In genomic region chr1:33565764-33566401, GRCm38 (mm10) we compare ENCODE assay signal across 7 mouse cellular contexts.
DNase-seq lines count a peak whose midpoint lies in the region; ATAC-seq lines count a peak whose summit lies in the region.

No protein-coding gene starts in this region.

- peak; percentile 74 for DNase-seq in 416B (ENCODE audit: low read depth)
- peak; percentile 80 for DNase-seq in CD4-positive, CD25-positive, alpha-beta regulatory T cell, adult 2 months (ENCODE audit: low read depth, low spot score)
- DNase-seq in cerebellum, adult 11 months: no peak
- no peak for DNase-seq in adrenal gland, postnatal 4 days (ENCODE audit: low spot score in 2 of 2)
- no peak for DNase-seq in urinary bladder, postnatal 36 days (ENCODE audit: low spot score in 2 of 2)

- ATAC-seq in common myeloid progenitor, adult 5-6 weeks (replicated peaks; ENCODE audit: low read depth, poor library complexity, severe bottlenecking): peak; percentile 99
- ATAC-seq in megakaryocyte, adult 5-6 weeks (ENCODE audit: poor library complexity, severe bottlenecking): peak; percentile 96

Comparison
In these comparisons a context has a peak if more than half of its experiments do, and no peak if none do; other contexts are left out.
1. DNase-seq: peak in 416B (single experiment) and CD4-positive, CD25-positive, alpha-beta regulatory T cell, adult 2 months (single experiment); none in cerebellum, adult 11 months (single experiment), adrenal gland, postnatal 4 days (0 of 2) and urinary bladder, postnatal 36 days (0 of 2).